Mouse (Mus musculus) neural tube, embryonic 14.5 days (tissue): ENCODE measurements around the gene Gm10488. TPM values are rescaled to one million over a fixed set of nuclear protein-coding genes. Genes with fewer than 3 reads are reported as not detected.
"Not testable (repeated sequence)": the region's sequence is repeated elsewhere in the genome, so short reads cannot be mapped to it uniquely, and the experiment has no call there.

Source experiments
- ATAC-seq: fragments of 200-750 bp; cut with Nextera tagmentation; 2 replicates; pipeline ENCODE4 v1.8.0; 2017; ENCODE audit warnings: low read depth, mild to moderate bottlenecking, moderate TSS enrichment, moderate library complexity
- H3K27ac ChIP-seq: fragments of 300-500 bp; sonication (generic); 2 replicates; pipeline ENCODE4 v1.5.1; 2014; ENCODE audit warnings: low read depth, mild to moderate bottlenecking, control low read depth, low read length, moderate library complexity, mixed read lengths
- H3K27me3 ChIP-seq: fragments of 300-500 bp; sonication (generic); 2 replicates; pipeline ENCODE4 v1.6.1; 2014; ENCODE audit warnings: low read length; ENCODE audit not compliant: control insufficient read depth, insufficient read depth
- H3K36me3 ChIP-seq: fragments of 300-500 bp; sonication (generic); 2 replicates; pipeline ENCODE4 v1.6.1; 2014; ENCODE audit warnings: low read length, mixed read lengths; ENCODE audit not compliant: control insufficient read depth, insufficient read depth
- H3K4me1 ChIP-seq: fragments of 300-500 bp; sonication (generic); 2 replicates; pipeline ENCODE4 v1.6.1; 2014; ENCODE audit warnings: low read length; ENCODE audit not compliant: control insufficient read depth, insufficient read depth
- H3K4me2 ChIP-seq: fragments of 300-500 bp; sonication (generic); 2 replicates; pipeline ENCODE4 v1.6.1; 2014; ENCODE audit warnings: mild to moderate bottlenecking, low read depth, low read length, control low read depth
- H3K4me3 ChIP-seq: fragments of 300-500 bp; sonication (generic); 2 replicates; pipeline ENCODE4 v1.5.1; 2014; ENCODE audit warnings: low read depth, low read length, control low read depth, mixed read lengths
- H3K9ac ChIP-seq: fragments of 300-500 bp; sonication (generic); replicated peaks from 2 replicates; pipeline ENCODE4 v1.6.1; 2014; ENCODE audit warnings: low read depth, mild to moderate bottlenecking, control low read depth, low read length, mixed read lengths
- H3K9me3 ChIP-seq: fragments of 300-500 bp; sonication (generic); 2 replicates; pipeline ENCODE4 v1.6.1; 2016; ENCODE audit warnings: low read length; ENCODE audit not compliant: control insufficient read depth
- WGBS: fragments of 180-500 bp; shearing (Covaris S2); extraction: QIAGEN DNeasy Blood & Tissue Kit; methylation state at CpG from one replicate; pipeline ENCODE4 v1.1.7; 2014; 5-methylcytosine and 5-hydroxymethylcytosine counted together
- microRNA-seq: library from miRNA; unstranded; fragments of <30 nt; microRNA quantifications from one replicate; pipeline ENCODE4, GENCODE M21; 2016
- polyA plus RNA-seq: library from polyadenylated mRNA; unstranded; fragments of >200 nt; fragmentation: Nextera tagmentation; extraction: Ambion mirVana; gene quantifications from 2 replicates; pipeline ENCODE4 v1.2.1, GENCODE M21; 2014

Gene Gm10488
- not detected in 2 replicates for polyA plus RNA-seq

- ATAC-seq, H3K4me1 ChIP-seq, H3K9me3 ChIP-seq, H3K27ac ChIP-seq, H3K4me2 ChIP-seq, H3K27me3 ChIP-seq, H3K4me3 ChIP-seq, H3K9ac ChIP-seq, H3K36me3 ChIP-seq: not testable (repeated sequence)
- no CpG with 5 or more reads among the region's 6 CpGs for WGBS
Measured at GRCm38 (mm10) chrX:29976014-29976413, at the start of gene Gm10488. TSS of gene Gm10488 (plus strand) at chrX:29976314.

Small RNA genes lying within 50 kb of the gene (microRNA-seq; reads per million reads assigned to microRNA genes)
- not detected for gene Gm44298
